Mouse (Mus musculus): Measurements from ENCODE around the gene Tnfsf11. TPM values are rescaled to one million over a fixed set of nuclear protein-coding genes. Genes with fewer than 3 reads are reported as not detected.

The Tnfsf11 gene
- polyA plus RNA-seq, 1 experiment from 2014 or later = 0.12 TPM

DNA sequence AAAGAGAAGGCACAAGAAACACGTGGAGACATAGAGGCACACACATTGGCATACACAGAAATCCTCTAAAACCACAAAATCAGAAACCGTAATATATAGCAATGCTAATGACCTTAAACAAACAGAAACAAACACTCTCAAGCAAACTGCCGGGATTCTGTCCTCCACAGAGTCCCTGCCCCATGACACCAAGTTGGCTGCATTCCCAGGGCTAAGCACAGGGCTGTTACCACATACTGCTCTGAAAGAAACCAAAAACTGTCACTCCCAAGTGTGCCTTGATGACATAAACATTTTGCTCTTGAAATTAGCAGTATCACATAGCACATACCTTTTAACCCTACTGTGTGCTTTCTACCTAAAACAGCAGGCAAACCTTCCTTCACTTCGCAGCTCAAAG is 71.7 kb downstream of the Tnfsf11 start:
- Histone ChIP-seq H3K4me2 (replicated peaks) (no peak overlapping the region), H3K27me3 (no peaks in the 10 kb centered on the region), H3K9me3 (replicated peaks) (no peaks in the 10 kb centered on the region), H3K4me1 (no peaks in the 10 kb centered on the region), H3K4me3 (no peak overlapping the region), H3K27ac (no peak overlapping the region), H3K36me3 (no peaks in the 10 kb centered on the region), H3K9ac (no peak overlapping the region)
- 68% methylated on average over 4 of the region's 4 CpGs for WGBS
- ATAC-seq (ENCODE audit: low FRiP score) = no peak

- no peaks in the 10 kb centered on the region for H3K36me3 ChIP-seq
- no peak overlapping the region for H3K4me2 ChIP-seq (replicated peaks)
- WGBS = 26% methylated on average over 3 of the region's 3 CpGs
- ATAC-seq (ENCODE audit: low FRiP score) = no peak
- no peak overlapping the region for H3K4me3 ChIP-seq
- no peak overlapping the region for H3K27ac ChIP-seq
- H3K9ac ChIP-seq = no peak overlapping the region
- H3K9me3 ChIP-seq (replicated peaks) = no peaks in the 10 kb centered on the region
- no peaks in the 10 kb centered on the region for H3K4me1 ChIP-seq
- H3K27me3 ChIP-seq = no peaks in the 10 kb centered on the region
These were observed 72.5 kb downstream of the Tnfsf11 start for GRCm38 (mm10) chr14:78235296-78235695.

- WGBS = 63% methylated on average over 4 of the region's 4 CpGs
- ATAC-seq (ENCODE audit: low FRiP score) = no peak
- Histone ChIP-seq H3K9me3 (replicated peaks) (no peaks in the 10 kb centered on the region), H3K27ac (no peak overlapping the region), H3K4me2 (replicated peaks) (no peak overlapping the region), H3K27me3 (no peaks in the 10 kb centered on the region), H3K9ac (no peak overlapping the region), H3K36me3 (no peaks in the 10 kb centered on the region), H3K4me3 (no peak overlapping the region), H3K4me1 (no peaks in the 10 kb centered on the region)
These were observed 78.8 kb downstream of the Tnfsf11 start for GRCm38 (mm10) chr14:78229012-78229411.

Small RNAs within 50 kb of the gene (microRNA-seq; reads per million reads assigned to microRNA genes)
- not detected for gene Gm23652

Other genes with a start within 250 kb of the Tnfsf11 start
- gene Fam216b, start 219.0 kb downstream of the Tnfsf11 start, polyA plus RNA-seq (2016; fragmentation: Nextera tagmentation; extraction: Ambion mirVana) = 0.16 TPM in 1 of 2 replicates, not detected in the other
- 33.2 and 38.5 TPM in 2 replicates for gene Akap11, start 228.8 kb upstream of the Tnfsf11 start, polyA plus RNA-seq (2016; fragmentation: Nextera tagmentation; extraction: Ambion mirVana)

All from hindbrain, embryonic 12.5 days (tissue).